Mouse (Mus musculus): ENCODE data around the gene Serpini1. TPM values are rescaled to one million over a fixed set of nuclear protein-coding genes. Genes with fewer than 3 reads are reported as not detected.

The Serpini1 gene
- polyA plus RNA-seq, 1 experiment from 2014 or later: 9.5 TPM

DNA sequence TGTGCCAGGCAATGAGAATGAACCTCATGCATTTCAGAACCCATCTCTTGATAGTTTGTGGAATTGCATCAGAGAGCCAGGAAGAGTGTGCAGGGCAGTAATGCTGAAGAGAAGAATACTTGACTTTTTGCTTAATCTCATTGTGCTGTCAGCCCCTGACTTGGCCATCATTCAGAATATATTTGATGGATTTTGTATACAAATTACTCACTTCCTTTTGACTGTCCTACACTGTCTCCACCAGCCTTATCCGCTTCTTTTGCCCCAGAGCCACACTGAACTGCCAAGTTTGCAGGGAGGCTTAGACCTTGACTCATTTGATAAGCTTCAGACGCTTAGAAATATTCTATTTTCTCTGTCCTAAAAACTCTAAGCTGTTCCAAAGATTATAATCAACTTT lies 129.4 kb downstream of the Serpini1 start:
- WGBS: 64% methylated on average over 2 of the region's 2 CpGs
- Histone ChIP-seq H3K9ac (ENCODE audit: low read depth, low read length) (no peak overlapping the region), H3K9me3 (ENCODE audit: control insufficient read depth) (no peaks in the 10 kb centered on the region), H3K27me3 (replicated peaks; ENCODE audit: control insufficient read depth, insufficient read depth, low read length) (no peaks in the 10 kb centered on the region), H3K4me1 (replicated peaks; ENCODE audit: control insufficient read depth, insufficient read depth, low read length) (no peaks in the 10 kb centered on the region), H3K36me3 (ENCODE audit: control insufficient read depth, insufficient read depth) (no peaks in the 10 kb centered on the region), H3K4me2 (replicated peaks; ENCODE audit: low read depth) (no peak overlapping the region), H3K27ac (ENCODE audit: low read depth, low read length) (no peak overlapping the region), H3K4me3 (ENCODE audit: low read depth, low read length) (no peak overlapping the region)
- no peak for ATAC-seq
- no peak for TF ChIP-seq CTCF (IDR thresholded peaks at IDR 0.05; ENCODE audit: low read depth)

DNA sequence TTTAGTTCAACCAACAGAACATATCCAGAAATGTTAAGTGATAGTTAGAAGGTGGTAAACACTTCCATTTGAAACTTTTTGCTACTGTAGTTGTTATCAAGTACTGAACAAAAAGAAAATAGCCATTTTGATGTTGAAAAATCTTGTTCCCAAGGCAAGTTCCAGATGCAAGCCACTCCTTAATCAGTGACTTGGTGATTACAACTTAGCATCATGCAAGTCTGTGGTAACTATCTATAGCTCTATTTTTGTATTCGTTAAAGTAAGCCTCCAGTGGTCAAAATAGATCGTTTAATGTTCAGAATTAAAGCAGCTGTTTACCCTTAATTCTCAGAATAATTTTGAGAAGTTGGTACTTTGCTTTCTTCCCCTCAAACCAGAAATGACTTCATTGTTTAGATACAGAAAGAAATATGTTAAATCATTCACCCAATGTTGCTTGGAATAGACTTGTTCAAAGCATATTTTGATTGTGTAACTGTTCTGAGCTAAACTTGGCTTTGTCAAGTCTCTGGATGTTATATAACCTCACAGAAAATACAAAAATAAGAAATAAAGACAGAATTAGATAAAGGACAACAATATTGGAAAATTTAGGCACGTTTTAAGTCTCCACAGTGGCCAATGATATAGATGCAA lies 130.0 kb downstream of the Serpini1 start:
- ATAC-seq: no peak
- no peaks in the 10 kb centered on the region for H3K36me3 ChIP-seq (ENCODE audit: control insufficient read depth, insufficient read depth)
- no peaks in the 10 kb centered on the region for H3K4me1 ChIP-seq (replicated peaks; ENCODE audit: control insufficient read depth, insufficient read depth, low read length)
- no peaks in the 10 kb centered on the region for H3K27me3 ChIP-seq (replicated peaks; ENCODE audit: control insufficient read depth, insufficient read depth, low read length)
- 65% methylated on average over 3 of the region's 3 CpGs for WGBS
- TF ChIP-seq CTCF (IDR thresholded peaks at IDR 0.05; ENCODE audit: low read depth): no peak
- H3K4me3 ChIP-seq (ENCODE audit: low read depth, low read length): no peak overlapping the region
- H3K9me3 ChIP-seq (ENCODE audit: control insufficient read depth): no peaks in the 10 kb centered on the region
- H3K27ac ChIP-seq (ENCODE audit: low read depth, low read length): no peak overlapping the region
- H3K4me2 ChIP-seq (replicated peaks; ENCODE audit: low read depth): no peak overlapping the region
- H3K9ac ChIP-seq (ENCODE audit: low read depth, low read length): no peak overlapping the region

DNA sequence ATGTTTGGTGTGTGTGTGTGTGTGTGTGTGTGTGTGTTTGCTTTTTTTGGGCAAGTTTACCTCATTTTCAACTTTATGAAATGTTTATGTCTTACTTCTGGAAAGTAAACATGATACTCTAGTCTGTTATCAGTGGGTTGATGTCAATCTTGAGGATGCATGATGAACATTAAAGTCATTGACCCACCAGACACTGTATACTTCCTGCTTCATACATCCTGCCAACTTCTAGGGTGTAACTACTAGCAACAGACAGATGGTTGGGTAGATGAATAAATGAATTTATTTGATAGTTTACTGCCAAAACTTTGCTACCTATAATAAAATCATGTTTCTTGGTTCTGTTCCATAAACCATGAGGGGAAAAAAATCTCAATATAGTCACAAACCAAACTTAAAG lies 133.0 kb downstream of the Serpini1 start:
- TF ChIP-seq CTCF (IDR thresholded peaks at IDR 0.05; ENCODE audit: low read depth): no peak
- no peak for ATAC-seq
- no peak overlapping the region for H3K27ac ChIP-seq (ENCODE audit: low read depth, low read length)
- no peaks in the 10 kb centered on the region for H3K4me1 ChIP-seq (replicated peaks; ENCODE audit: control insufficient read depth, insufficient read depth, low read length)
- no peaks in the 10 kb centered on the region for H3K27me3 ChIP-seq (replicated peaks; ENCODE audit: control insufficient read depth, insufficient read depth, low read length)
- no peaks in the 10 kb centered on the region for H3K36me3 ChIP-seq (ENCODE audit: control insufficient read depth, insufficient read depth)
- no peak overlapping the region for H3K4me3 ChIP-seq (ENCODE audit: low read depth, low read length)
- no peak overlapping the region for H3K9ac ChIP-seq (ENCODE audit: low read depth, low read length)
- H3K4me2 ChIP-seq (replicated peaks; ENCODE audit: low read depth): no peak overlapping the region
- H3K9me3 ChIP-seq (ENCODE audit: control insufficient read depth): no peaks in the 10 kb centered on the region

DNA sequence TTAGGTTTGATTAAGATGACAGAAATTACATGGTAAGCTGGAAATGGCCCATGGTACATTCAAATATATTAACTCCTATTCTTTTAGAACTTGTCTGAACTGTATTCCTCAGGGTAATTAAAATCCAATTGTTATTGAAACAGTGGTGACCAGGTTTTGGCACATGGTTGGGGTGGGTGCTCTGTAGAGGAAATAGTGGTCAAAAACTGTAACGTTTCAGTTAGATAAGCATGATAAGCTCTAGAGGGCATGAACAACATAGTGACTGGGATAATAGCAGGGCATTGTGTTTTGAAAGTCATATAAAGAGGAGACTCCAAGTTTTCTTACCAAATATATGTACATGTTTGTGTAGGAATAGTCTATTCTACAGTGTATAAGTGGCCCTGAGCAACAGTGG lies 134.7 kb downstream of the Serpini1 start:
- no peak for TF ChIP-seq CTCF (IDR thresholded peaks at IDR 0.05; ENCODE audit: low read depth)
- Histone ChIP-seq H3K4me3 (ENCODE audit: low read depth, low read length) (no peak overlapping the region), H3K36me3 (ENCODE audit: control insufficient read depth, insufficient read depth) (no peaks in the 10 kb centered on the region), H3K4me1 (replicated peaks; ENCODE audit: control insufficient read depth, insufficient read depth, low read length) (no peaks in the 10 kb centered on the region), H3K9ac (ENCODE audit: low read depth, low read length) (no peak overlapping the region), H3K4me2 (replicated peaks; ENCODE audit: low read depth) (no peak overlapping the region), H3K27ac (ENCODE audit: low read depth, low read length) (no peak overlapping the region), H3K27me3 (replicated peaks; ENCODE audit: control insufficient read depth, insufficient read depth, low read length) (no peaks in the 10 kb centered on the region), H3K9me3 (ENCODE audit: control insufficient read depth) (no peaks in the 10 kb centered on the region)
- 50% methylated on average over 1 of the region's 1 CpGs for WGBS
- no peak for ATAC-seq

Other genes with a start within 250 kb of the Serpini1 start
- not detected in 2 replicates for gene Wdr49, start 75.4 kb upstream of the Serpini1 start, polyA plus RNA-seq (2015; fragmentation: Nextera tagmentation; extraction: Ambion mirVana)
- gene Pdcd10, start 691 bp upstream of the Serpini1 start, polyA plus RNA-seq (2015; fragmentation: Nextera tagmentation; extraction: Ambion mirVana): 107 and 108 TPM in 2 replicates
- gene Gm29133, start 190.7 kb downstream of the Serpini1 start, polyA plus RNA-seq (2015; fragmentation: Nextera tagmentation; extraction: Ambion mirVana): not detected in 2 replicates